Mouse (Mus musculus): ENCODE measurements around the gene Cdc37l1.

Cdc37l1 gene

DNA sequence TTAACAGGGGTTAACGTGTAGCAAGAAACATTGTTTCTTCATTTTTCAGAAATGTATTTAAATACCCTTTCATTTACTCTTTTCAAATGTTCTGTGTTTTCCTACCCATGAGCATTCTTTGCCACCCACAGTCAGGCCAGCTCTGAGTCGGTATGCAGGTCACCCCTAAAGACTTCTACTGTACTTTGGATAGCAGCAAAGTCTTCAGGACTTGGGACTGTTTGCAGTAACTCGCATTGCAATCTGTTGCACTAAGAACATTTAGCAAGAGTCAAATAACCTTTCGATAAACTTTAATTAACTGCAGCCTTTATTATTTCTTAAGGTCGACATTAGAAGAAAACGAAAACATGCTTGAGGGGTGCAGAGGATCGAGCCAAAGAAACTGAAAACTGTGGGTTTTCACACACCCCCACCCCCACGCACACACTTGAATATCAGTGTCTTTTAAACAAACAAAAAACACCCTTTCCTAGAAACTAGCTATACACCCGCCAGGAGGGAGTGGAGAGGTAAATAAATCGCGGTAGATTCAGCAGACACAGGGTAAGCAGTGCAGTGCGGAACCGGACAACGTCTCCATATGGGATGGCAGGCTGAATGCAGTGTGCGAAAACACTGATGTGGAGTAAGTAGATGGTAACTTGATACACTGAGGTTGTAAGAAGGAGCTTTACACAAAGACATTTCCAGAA lies 56.0 kb downstream of the Cdc37l1 start:
- no peak for DNase-seq (ENCODE audit: low read depth in 1 of 2, low spot score in 2 of 2)

- DNase-seq (ENCODE audit: low read depth in 1 of 2, low spot score in 2 of 2), result no peak
Measured at GRCm38 (mm10) chr19:29046961-29047333, 56.8 kb downstream of the Cdc37l1 start.

GRCm38 (mm10) chr19:29047334-29048170 lies 57.4 kb downstream of the Cdc37l1 start, which contains the start of gene Ak3:
Gene Ak3, minus strand, starts transcription at chr19:29047961.
- DNase-seq (ENCODE audit: low read depth in 1 of 2, low spot score in 2 of 2), result peak in 1 of 2 experiments; percentile 38

DNA sequence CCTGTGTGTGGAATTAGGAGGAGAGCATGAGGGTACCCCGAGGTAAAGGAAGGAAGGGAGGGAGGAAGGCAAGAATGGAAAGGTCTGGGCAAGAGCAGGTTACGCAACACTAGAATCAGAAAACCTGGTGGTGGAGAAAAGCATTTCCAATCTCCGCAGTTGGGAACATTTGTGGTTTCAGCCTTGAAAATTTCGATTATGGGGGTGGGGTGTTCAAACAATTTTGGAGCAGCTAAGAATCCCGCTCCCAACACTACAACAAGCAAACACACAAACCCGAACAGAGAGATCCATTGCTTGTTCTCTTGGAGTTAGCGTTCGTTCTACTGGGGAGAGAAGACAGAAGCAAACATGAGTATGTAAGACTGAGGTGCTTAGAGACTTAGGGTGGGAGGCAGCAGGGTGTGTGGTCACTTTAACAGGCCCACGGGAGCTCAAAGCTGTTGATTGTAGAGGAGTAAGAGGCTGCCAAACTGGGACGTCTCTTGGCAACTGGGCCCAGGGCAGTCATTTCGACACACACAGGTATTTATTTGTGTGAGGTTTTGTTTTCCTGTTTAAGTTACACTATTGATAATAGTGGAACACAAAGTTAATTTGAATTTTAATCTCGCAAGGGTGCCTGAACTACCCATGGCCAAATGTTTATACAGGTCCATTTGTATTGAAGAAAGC lies 59.4 kb downstream of the Cdc37l1 start:
- no peak for DNase-seq (ENCODE audit: low read depth in 1 of 2, low spot score in 2 of 2)

DNA sequence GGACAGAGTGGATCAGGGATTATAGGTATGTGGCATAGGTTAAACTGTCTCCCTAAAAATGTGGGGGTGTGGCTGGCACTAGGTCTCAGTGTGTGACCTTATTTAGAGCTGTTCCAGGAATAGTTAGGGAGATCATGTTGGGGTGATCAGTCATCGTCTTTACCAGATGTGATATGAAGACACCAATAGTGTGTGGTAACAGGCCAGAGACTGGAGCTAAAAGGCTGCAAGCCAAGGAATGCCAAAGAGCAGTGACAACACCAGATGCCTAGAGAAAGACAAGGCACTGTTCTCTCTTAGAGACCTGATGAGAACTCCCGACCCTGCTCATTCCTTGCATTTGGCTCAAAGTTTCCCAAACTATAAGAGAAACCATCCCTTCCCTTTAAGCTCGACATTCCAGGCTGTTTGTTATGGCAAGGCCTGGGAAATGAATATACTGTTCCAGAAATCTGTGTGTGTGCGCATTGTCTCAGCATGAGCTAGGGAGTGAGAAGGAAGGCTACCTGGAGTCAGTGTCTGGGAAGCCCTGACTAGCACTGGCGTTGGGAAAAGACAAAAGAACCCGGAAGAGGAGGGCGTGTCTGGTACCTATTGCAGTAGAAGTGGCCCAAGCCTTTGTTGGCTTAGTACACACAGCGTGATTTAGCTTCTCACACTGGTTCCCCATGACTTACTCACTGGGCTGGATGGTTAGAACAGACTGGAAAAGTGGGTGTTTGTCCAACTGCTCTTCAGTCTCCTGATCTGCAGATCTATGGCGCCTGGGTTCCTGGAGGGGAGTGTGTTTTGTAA lies 60.2 kb downstream of the Cdc37l1 start:
- no peak for DNase-seq (ENCODE audit: low read depth in 1 of 2, low spot score in 2 of 2)

- DNase-seq (ENCODE audit: low read depth in 1 of 2, low spot score in 2 of 2), result no peak
Measured at GRCm38 (mm10) chr19:29052786-29053185, 62.6 kb downstream of the Cdc37l1 start.

DNA sequence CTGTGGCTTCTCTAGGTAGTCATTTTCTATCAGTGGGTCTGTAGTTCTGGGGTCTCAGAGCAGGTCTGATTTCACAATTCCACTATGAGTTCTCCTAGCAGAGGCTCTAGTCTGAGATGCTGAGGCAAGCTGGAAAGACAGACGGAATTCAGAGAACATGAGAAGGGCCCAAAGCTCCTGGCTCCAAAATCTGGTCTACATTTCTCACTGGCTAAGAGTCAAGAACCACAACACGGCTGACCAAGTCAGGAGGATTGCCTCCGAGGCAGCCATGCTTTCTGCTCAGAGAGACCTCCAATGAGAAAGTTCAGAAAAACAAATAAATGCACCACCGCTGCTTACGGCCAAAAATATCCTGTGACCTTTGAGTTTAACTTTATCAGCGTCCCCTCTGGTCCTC lies 64.4 kb downstream of the Cdc37l1 start:
- no peak for DNase-seq (ENCODE audit: low read depth in 1 of 2, low spot score in 2 of 2)

DNA sequence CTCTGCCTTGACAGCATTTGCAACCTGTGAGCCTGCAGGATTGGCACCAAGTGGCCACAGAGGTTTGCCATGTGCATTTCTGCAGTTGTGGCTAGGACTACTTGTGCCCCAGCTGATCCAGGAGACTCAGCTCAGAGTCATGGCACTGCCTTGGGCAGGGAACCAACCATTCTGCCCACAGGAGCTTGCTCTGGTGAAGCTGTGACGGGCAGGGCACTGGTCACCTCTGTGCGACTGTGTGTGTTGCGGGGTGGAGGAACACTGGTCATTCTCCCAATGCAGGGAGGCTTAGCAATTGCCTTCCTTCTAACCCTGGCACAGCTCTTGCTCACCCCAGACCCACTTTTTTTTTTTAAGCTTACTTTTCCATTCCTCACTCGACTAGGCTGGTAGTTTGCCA lies 65.3 kb downstream of the Cdc37l1 start:
- no peak for DNase-seq (ENCODE audit: low read depth in 1 of 2, low spot score in 2 of 2)

DNA sequence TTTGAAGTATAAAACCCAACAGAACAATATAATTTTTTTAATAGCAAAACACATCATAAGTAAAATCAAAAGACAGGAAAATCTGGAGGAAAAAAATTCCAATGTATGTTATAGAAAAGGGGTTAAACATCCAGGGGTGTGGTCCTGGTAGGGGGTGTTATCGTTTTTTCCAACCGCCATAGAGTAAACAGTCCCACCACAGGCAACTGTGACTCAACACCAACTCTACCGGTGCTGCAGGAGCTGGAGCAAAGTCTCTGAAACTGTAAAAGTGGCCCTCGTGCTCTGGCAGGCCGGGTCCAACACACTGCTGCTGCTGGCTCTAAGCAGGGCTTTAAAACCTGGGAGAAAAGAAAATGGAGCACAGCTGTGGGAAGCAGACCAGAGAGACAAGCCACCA lies 68.6 kb downstream of the Cdc37l1 start:
- DNase-seq (ENCODE audit: low read depth in 1 of 2, low spot score in 2 of 2), result no peak

DNA sequence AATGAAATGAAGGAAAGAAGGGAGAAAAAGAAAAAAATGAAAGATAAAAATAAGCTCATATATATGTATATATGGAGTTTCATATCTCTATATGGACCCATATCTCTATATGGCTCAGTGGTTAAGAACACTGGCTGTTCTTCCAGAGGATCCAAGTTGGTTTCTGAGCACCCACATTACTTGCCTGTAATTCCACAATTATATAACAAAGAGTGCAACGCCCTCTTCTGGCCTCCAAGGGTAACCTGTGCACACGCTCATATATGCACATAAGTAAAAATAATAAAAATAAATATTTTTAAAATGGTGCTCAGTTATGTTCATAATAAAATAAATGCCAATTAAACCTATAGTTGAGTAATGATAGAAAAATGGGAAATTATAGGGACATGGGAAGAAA lies 69.5 kb downstream of the Cdc37l1 start:
- no peak for DNase-seq (ENCODE audit: low read depth in 1 of 2, low spot score in 2 of 2)

GRCm38 (mm10) chr19:29060299-29060698 lies 70.1 kb downstream of the Cdc37l1 start:
- DNase-seq (ENCODE audit: low read depth in 1 of 2, low spot score in 2 of 2), result no peak

- DNase-seq (ENCODE audit: low read depth in 1 of 2, low spot score in 2 of 2), result no peak
Measured at GRCm38 (mm10) chr19:29063009-29063408, 72.9 kb downstream of the Cdc37l1 start.

GRCm38 (mm10) chr19:29063577-29064363 lies 73.6 kb downstream of the Cdc37l1 start:
- peak; percentile 66 to 84 for DNase-seq (ENCODE audit: low read depth in 1 of 2, low spot score in 2 of 2)

- peak; percentile 33 to 41 for DNase-seq (ENCODE audit: low read depth in 1 of 2, low spot score in 2 of 2)
Measured at GRCm38 (mm10) chr19:29064451-29065102, 74.4 kb downstream of the Cdc37l1 start.

GRCm38 (mm10) chr19:29066981-29067471 lies 76.9 kb downstream of the Cdc37l1 start:
- peak; percentile 66 to 73 for DNase-seq (ENCODE audit: low read depth in 1 of 2, low spot score in 2 of 2)

- no peak for DNase-seq (ENCODE audit: low read depth in 1 of 2, low spot score in 2 of 2)
Measured at GRCm38 (mm10) chr19:29069195-29069594, 79.0 kb downstream of the Cdc37l1 start.

DNA sequence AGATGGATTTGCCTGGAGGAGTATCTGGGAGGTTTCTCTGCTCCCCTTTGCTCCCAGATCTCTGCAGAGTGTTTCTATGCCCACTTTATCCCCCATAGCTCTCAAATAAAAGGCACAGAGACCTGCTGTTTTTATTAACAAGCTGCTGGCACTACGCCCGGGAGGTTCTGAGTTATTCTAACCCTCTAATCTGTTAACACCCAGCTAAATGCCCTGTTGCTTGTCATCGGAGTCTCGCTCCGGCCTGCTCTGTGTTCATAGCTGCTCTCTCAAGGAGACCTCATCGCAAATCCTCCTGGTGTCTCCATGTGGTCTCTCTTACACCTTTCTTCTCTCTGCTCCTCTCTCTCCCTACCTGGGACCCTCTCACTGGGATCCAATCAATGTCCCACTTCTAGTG lies 84.7 kb downstream of the Cdc37l1 start:
- no peak for DNase-seq (ENCODE audit: low read depth in 1 of 2, low spot score in 2 of 2)
